Mouse (Mus musculus) regulatory T cell (primary cell): ENCODE measurements around the gene Ripk3.
"Not testable (repeated sequence)": the region's sequence is repeated elsewhere in the genome, so short reads cannot be mapped to it uniquely, and the experiment has no call there.

ENCODE experiments used
- in situ Hi-C: fragments of 300-600 bp; cut with MboI, MseI; formaldehyde crosslinking; loops from one replicate; pipeline ENCODE4 v1.15.1; 2025; ENCODE audit warnings: high pct_unique_total_duplicates

Gene Ripk3

DNA sequence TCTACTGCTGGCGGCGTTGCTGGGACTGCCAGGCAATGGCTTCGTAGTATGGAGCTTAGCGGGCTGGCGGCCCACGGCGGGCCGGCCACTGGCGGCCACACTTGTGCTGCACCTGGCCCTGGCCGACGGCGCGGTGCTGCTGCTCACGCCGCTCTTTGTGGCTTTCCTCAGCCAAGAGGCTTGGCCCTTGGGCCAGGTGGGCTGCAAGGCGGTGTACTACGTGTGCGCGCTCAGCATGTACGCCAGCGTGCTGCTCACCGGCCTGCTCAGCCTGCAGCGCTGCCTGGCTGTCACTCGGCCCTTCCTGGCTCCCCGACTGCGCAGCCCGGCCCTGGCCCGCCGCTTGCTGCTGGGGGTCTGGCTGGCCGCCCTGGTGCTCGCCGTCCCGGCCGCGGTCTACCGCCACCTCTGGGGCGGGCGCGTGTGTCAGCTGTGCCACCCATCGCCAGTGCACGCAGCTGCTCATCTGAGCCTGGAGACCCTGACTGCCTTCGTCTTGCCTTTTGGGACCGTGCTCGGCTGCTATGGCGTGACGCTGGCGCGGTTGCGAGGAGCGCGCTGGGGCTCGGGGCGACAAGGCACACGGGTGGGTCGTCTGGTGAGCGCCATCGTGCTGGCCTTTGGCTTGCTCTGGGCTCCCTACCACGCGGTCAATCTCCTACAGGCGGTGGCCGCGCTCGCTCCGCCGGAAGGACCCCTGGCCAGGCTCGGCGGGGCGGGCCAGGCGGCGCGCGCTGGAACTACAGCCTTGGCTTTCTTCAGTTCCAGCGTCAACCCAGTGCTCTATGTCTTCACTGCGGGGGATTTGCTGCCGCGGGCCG is 26.5 kb downstream of the Ripk3 start:
- in situ Hi-C loops, result no loop called here

DNA sequence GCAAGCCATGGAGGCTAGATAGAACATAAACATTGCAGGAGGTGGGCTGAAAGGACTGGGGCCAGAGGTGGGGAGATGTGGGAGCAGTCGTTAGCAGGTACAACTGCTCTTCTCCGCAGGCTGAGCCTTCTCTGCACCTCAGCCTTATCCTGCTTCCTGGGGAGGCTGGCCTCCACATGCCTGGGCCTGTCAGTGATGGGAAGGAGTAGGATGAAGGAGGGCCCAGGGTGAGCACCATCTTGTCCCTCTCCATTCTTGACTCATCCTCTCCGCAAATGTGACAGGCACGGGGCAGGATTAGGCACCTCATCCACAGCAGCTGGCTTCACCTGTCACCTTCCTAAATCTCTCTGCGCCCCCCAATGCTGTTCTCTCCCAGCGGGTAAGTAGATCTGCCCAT is 27.5 kb downstream of the Ripk3 start, which contains the start of gene Ltb4r2:
Gene Ltb4r2 (plus strand): TSS at position 266 of the 400 bp plus-strand sequence.
- in situ Hi-C loops, result no loop called here

- in situ Hi-C loops, result not testable (repeated sequence)
Observed at GRCm38 (mm10) chr14:55760156-55760555, 28.5 kb downstream of the Ripk3 start.

GRCm38 (mm10) chr14:55758363-55758784 is 30.3 kb downstream of the Ripk3 start, which contains the start of gene Cideb:
Gene Cideb, minus strand, starts transcription at chr14:55758458.
- in situ Hi-C loops, result no loop called here

- in situ Hi-C loops, result no loop called here
Observed at GRCm38 (mm10) chr14:55757566-55757965, 31.1 kb downstream of the Ripk3 start.

DNA sequence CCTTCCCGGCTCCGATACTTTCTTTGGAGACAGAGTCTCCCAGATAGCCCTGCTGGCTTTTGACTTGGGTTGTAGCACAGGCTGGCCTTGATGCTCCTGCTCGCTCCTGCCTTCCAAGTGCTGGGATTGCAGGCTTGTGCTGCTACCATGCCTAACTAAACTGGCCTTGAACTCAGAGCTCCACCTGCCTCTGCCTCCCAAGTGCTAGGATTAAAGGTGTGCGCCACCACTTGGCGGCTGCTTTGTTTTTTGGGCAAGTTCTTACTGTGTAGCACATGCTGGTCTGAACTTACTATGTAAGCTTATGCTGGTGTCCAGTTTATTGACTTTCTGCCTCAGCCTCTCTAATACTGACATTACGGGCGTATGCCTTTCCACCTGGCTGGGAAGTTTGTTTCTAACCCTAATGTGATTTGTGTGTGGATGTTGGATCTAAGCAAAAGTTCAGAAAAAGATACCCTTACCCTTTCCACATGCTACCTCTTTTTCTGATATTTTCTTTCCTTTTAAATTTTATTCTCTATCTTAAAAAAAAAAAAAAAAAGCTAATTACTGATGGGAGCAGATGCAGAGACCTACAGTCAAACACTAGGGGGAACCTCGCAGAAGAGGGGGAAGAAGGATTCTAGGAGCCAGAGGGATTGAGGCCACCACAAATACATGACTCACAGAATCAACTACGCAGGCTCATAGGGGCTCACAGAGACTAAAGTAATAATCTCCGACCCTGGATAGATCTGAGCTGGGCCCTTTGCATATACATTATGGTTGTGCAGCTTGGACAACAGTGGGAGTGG is 41.4 kb downstream of the Ripk3 start:
- in situ Hi-C loops, result no loop called here

GRCm38 (mm10) chr14:55745861-55746237 is 42.8 kb downstream of the Ripk3 start:
- in situ Hi-C loops, result no loop called here

- in situ Hi-C loops, result no loop called here
Observed at GRCm38 (mm10) chr14:55745180-55745860, 43.3 kb downstream of the Ripk3 start, which contains the start of the genes Dhrs1 and Nop9. Gene Dhrs1, minus strand, starts transcription at chr14:55745690. Gene Nop9, plus strand, starts transcription at chr14:55745693.

- in situ Hi-C loops, result no loop called here
Observed at GRCm38 (mm10) chr14:55743711-55744110, 45.0 kb downstream of the Ripk3 start.

DNA sequence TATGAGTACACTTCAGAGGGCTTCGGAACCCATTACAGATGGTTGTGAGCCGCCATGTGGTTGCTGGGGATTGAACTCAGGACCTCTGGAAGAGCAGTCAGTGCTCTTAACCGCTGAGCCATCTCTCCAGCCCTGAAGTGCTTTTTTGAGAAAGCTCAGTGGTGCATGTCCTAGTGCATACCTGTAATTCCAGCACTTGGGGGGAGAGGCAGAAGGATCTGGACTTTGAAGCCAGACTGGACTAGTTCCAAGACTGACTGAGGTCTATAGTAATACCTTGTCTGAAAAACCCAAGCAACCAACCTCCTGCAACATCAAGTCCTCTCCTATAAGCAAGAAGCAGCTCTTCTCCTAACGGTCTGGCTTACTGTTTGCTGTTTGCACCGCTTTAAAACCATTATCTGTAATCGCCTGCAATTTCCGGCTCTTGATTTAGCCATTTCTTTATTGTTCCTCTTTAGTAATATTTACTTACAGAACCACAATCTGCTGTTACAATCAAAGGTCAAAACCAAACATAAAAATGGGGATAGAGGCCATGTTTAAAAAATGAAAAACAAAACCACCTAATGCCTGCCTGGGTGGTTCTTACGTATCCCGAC is 51.5 kb downstream of the Ripk3 start:
- in situ Hi-C loops, result no loop called here

GRCm38 (mm10) chr14:55735758-55736157 is 52.9 kb downstream of the Ripk3 start:
- in situ Hi-C loops, result no loop called here

DNA sequence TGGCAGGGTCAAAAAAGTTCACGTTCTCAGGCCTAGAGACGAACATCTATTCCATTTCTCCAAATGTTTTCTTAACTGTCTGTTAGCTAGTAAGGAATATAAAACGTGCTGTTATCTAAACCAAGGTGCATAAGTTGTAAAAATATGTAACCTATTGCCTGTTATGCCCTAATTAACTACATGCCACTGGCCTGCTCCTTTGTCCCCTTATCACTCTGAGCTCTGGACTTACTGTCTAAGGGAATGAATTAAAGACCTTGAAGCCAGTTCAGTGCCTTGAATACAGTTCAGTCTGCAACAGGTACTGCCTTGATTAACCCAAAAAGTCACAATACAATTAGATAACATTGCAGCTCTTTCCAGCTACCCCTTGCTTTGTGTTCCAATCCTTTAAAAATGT is 53.3 kb downstream of the Ripk3 start:
- in situ Hi-C loops, result no loop called here
